Mouse (Mus musculus): ENCODE measurements around the gene Gm853. TPM values are rescaled to one million over a fixed set of nuclear protein-coding genes. Genes with fewer than 3 reads are reported as not detected.
A peak's percentile ranks its signal among the peaks of the same experiment; 100 is the strongest.

Gm853 gene
- polyA plus RNA-seq, 1 experiment from 2014 or later, result not detected

- no peak overlapping the region for H3K4me2 ChIP-seq
- H3K4me3 ChIP-seq, result no peak overlapping the region
- ATAC-seq (ENCODE audit: insufficient number of reproducible peaks, low FRiP score), result no peak
- H3K27ac ChIP-seq (ENCODE audit: poor library complexity, severe bottlenecking), result no peak overlapping the region
- 68% methylated on average over 9 of the region's 9 CpGs for WGBS
- H3K27me3 ChIP-seq (replicated peaks), result peaks cover 19% of the 10 kb centered on the region
- H3K9ac ChIP-seq, result no peak overlapping the region
- no peaks in the 10 kb centered on the region for H3K9me3 ChIP-seq (replicated peaks)
- H3K4me1 ChIP-seq (replicated peaks), result peaks cover 8% of the 10 kb centered on the region
- no peaks in the 10 kb centered on the region for H3K36me3 ChIP-seq
These were observed 35.8 kb downstream of the Gm853 start for GRCm38 (mm10) chr4:130186450-130186849.

- H3K36me3 ChIP-seq, result no peaks in the 10 kb centered on the region
- H3K9me3 ChIP-seq (replicated peaks), result no peaks in the 10 kb centered on the region
- H3K9ac ChIP-seq, result no peak overlapping the region
- H3K4me1 ChIP-seq (replicated peaks), result peaks cover 12% of the 10 kb centered on the region
- no peak for ATAC-seq (ENCODE audit: insufficient number of reproducible peaks, low FRiP score)
- no peak overlapping the region for H3K4me3 ChIP-seq
- no peak overlapping the region for H3K27ac ChIP-seq (ENCODE audit: poor library complexity, severe bottlenecking)
- H3K27me3 ChIP-seq (replicated peaks), result peaks cover 14% of the 10 kb centered on the region
- 86% methylated on average over 5 of the region's 5 CpGs for WGBS
- no peak overlapping the region for H3K4me2 ChIP-seq
These were observed 38.3 kb downstream of the Gm853 start for GRCm38 (mm10) chr4:130183879-130184278.

- no peak overlapping the region for H3K27ac ChIP-seq (ENCODE audit: poor library complexity, severe bottlenecking)
- 69% methylated on average over 13 of the region's 13 CpGs for WGBS
- no peak for ATAC-seq (ENCODE audit: insufficient number of reproducible peaks, low FRiP score)
- no peaks in the 10 kb centered on the region for H3K9me3 ChIP-seq (replicated peaks)
- H3K36me3 ChIP-seq, result no peaks in the 10 kb centered on the region
- H3K9ac ChIP-seq, result no peak overlapping the region
- no peak overlapping the region for H3K4me3 ChIP-seq
- H3K4me1 ChIP-seq (replicated peaks), result peaks cover 12% of the 10 kb centered on the region
- peaks cover 14% of the 10 kb centered on the region for H3K27me3 ChIP-seq (replicated peaks)
- H3K4me2 ChIP-seq, result no peak overlapping the region
These were observed 39.2 kb downstream of the Gm853 start for GRCm38 (mm10) chr4:130183023-130183422.

GRCm38 (mm10) chr4:130181886-130182285, 40.3 kb downstream of the Gm853 start:
- no peak overlapping the region for H3K27ac ChIP-seq (ENCODE audit: poor library complexity, severe bottlenecking)
- WGBS, result 24% methylated on average over 4 of the region's 4 CpGs

GRCm38 (mm10) chr4:130180909-130181602, 41.1 kb downstream of the Gm853 start:
- no peaks in the 10 kb centered on the region for H3K36me3 ChIP-seq
- no peaks in the 10 kb centered on the region for H3K9me3 ChIP-seq (replicated peaks)
- H3K4me1 ChIP-seq (replicated peaks), result peaks cover 31% of the 10 kb centered on the region
- no peak overlapping the region for H3K4me3 ChIP-seq
- H3K27ac ChIP-seq (ENCODE audit: poor library complexity, severe bottlenecking), result no peak overlapping the region
- ATAC-seq (ENCODE audit: insufficient number of reproducible peaks, low FRiP score), result no peak
- 82% methylated on average over 7 of the region's 7 CpGs for WGBS
- no peak overlapping the region for H3K4me2 ChIP-seq
- H3K27me3 ChIP-seq (replicated peaks), result peaks cover 14% of the 10 kb centered on the region
- H3K9ac ChIP-seq, result no peak overlapping the region

More at GRCm38 (mm10) chr4:130181886-130182285, 40.3 kb downstream of the Gm853 start:
- Histone ChIP-seq H3K9me3 (replicated peaks) (no peaks in the 10 kb centered on the region), H3K4me2 (no peak overlapping the region), H3K27me3 (replicated peaks) (peaks cover 14% of the 10 kb centered on the region), H3K9ac (no peak overlapping the region), H3K36me3 (no peaks in the 10 kb centered on the region), H3K4me3 (no peak overlapping the region), H3K4me1 (replicated peaks) (peaks cover 22% of the 10 kb centered on the region)
- ATAC-seq (ENCODE audit: insufficient number of reproducible peaks, low FRiP score), result 0 out of 2 replicates have a peak, but pooled peaks have one; percentile 25

- no peak overlapping the region for H3K27ac ChIP-seq (ENCODE audit: poor library complexity, severe bottlenecking)
- H3K9ac ChIP-seq, result no peak overlapping the region
- H3K4me2 ChIP-seq, result no peak overlapping the region
- H3K36me3 ChIP-seq, result no peaks in the 10 kb centered on the region
- no peak for ATAC-seq (ENCODE audit: insufficient number of reproducible peaks, low FRiP score)
- 78% methylated on average over 3 of the region's 3 CpGs for WGBS
- H3K27me3 ChIP-seq (replicated peaks), result peaks cover 9% of the 10 kb centered on the region
- H3K4me1 ChIP-seq (replicated peaks), result peaks cover 42% of the 10 kb centered on the region
- H3K4me3 ChIP-seq, result no peak overlapping the region
- H3K9me3 ChIP-seq (replicated peaks), result no peaks in the 10 kb centered on the region
These were observed 42.3 kb downstream of the Gm853 start for GRCm38 (mm10) chr4:130179876-130180275.

- no peaks in the 10 kb centered on the region for H3K9me3 ChIP-seq (replicated peaks)
- peaks cover 5% of the 10 kb centered on the region; the same call in 1 of the 2 replicates for H3K27me3 ChIP-seq (replicated peaks)
- no peak overlapping the region for H3K4me2 ChIP-seq
- H3K27ac ChIP-seq (ENCODE audit: poor library complexity, severe bottlenecking), result peak overlapping the region; percentile 10; the same call in 1 of the 2 replicates
- H3K4me1 ChIP-seq (replicated peaks), result peaks cover 66% of the 10 kb centered on the region
- ATAC-seq (ENCODE audit: insufficient number of reproducible peaks, low FRiP score), result no peak
- H3K4me3 ChIP-seq, result no peak overlapping the region
- 0 out of 2 replicates have a peak overlapping the region, but pooled peaks have one; percentile 22 for H3K9ac ChIP-seq
- 53% methylated on average over 7 of the region's 7 CpGs for WGBS
- H3K36me3 ChIP-seq, result no peaks in the 10 kb centered on the region
These were observed 44.7 kb downstream of the Gm853 start for GRCm38 (mm10) chr4:130177536-130177935.

GRCm38 (mm10) chr4:130177087-130177486, 45.1 kb downstream of the Gm853 start:
- Histone ChIP-seq H3K4me3 (no peak overlapping the region), H3K36me3 (no peaks in the 10 kb centered on the region), H3K9ac (no peak overlapping the region), H3K27me3 (replicated peaks) (peaks cover 5% of the 10 kb centered on the region; the same call in 1 of the 2 replicates), H3K9me3 (replicated peaks) (no peaks in the 10 kb centered on the region), H3K4me2 (no peak overlapping the region), H3K4me1 (replicated peaks) (peaks cover 68% of the 10 kb centered on the region), H3K27ac (ENCODE audit: poor library complexity, severe bottlenecking) (peak overlapping the region; percentile 10; the same call in 1 of the 2 replicates)
- 39% methylated on average over 4 of the region's 4 CpGs for WGBS
- no peak; the same call in 1 of the 2 replicates for ATAC-seq (ENCODE audit: insufficient number of reproducible peaks, low FRiP score)

- Histone ChIP-seq H3K4me1 (replicated peaks) (peaks cover 69% of the 10 kb centered on the region), H3K9me3 (replicated peaks) (no peaks in the 10 kb centered on the region), H3K27ac (ENCODE audit: poor library complexity, severe bottlenecking) (no peak overlapping the region)
These were observed 46.0 kb downstream of the Gm853 start for GRCm38 (mm10) chr4:130176156-130176720.

GRCm38 (mm10) chr4:130175072-130175711, 47.0 kb downstream of the Gm853 start, which contains the start of gene Tinagl1:
TSS of gene Tinagl1 (minus strand) at chr4:130175122.
- Histone ChIP-seq H3K4me2 (peak within 1 kb of the TSS; percentile 77), H3K36me3 (0 out of 2 replicates have a peak, but pooled peaks cover 3% of the 10 kb centered on the region), H3K27ac (ENCODE audit: poor library complexity, severe bottlenecking) (peak within 1 kb of the TSS; percentile 41; the same call in 1 of the 2 replicates), H3K4me3 (peak within 1 kb of the TSS; percentile 48), H3K27me3 (replicated peaks) (peaks cover 5% of the 10 kb centered on the region; the same call in 1 of the 2 replicates), H3K9me3 (replicated peaks) (no peaks in the 10 kb centered on the region), H3K4me1 (replicated peaks) (peaks cover 74% of the 10 kb centered on the region), H3K9ac (peak within 1 kb of the TSS; percentile 71)
- 1% methylated on average over 14 of the region's 14 CpGs for WGBS
- peak; percentile 12; the same call in 1 of the 2 replicates for ATAC-seq (ENCODE audit: insufficient number of reproducible peaks, low FRiP score)

More at GRCm38 (mm10) chr4:130176156-130176720, 46.0 kb downstream of the Gm853 start:
- Histone ChIP-seq H3K4me2 (no peak overlapping the region), H3K4me3 (no peak overlapping the region), H3K27me3 (replicated peaks) (peaks cover 5% of the 10 kb centered on the region; the same call in 1 of the 2 replicates), H3K9ac (no peak overlapping the region), H3K36me3 (no peaks in the 10 kb centered on the region)
- no peak for ATAC-seq (ENCODE audit: insufficient number of reproducible peaks, low FRiP score)
- 75% methylated on average over 5 of the region's 5 CpGs for WGBS
